Mouse (Mus musculus) MEL (cell line): Measurements from ENCODE around the gene Ube2l6. TPM values are rescaled to one million over a fixed set of nuclear protein-coding genes. Genes with fewer than 3 reads are reported as not detected.

ENCODE experiments used
- DNase-seq: peaks from one replicate; pipeline ENCODE4 v3.0.0; 2011; ENCODE audit warnings: low read depth, low spot score
- H3K27ac ChIP-seq: 2 replicates; pipeline ENCODE4 v1.5.1; 2012; ENCODE audit warnings: low read depth, mild to moderate bottlenecking, control low read depth, low read length, moderate library complexity; ENCODE audit not compliant: control insufficient read depth
- H3K27me3 ChIP-seq, 2 experiments: fragments of 150-350 bp in 1 of 2; sonication (generic) in 1 of 2; 2 replicates each; pipeline ENCODE4 v1.6.1; 2012; ENCODE audit warnings: low read length in 2 of 2, mild to moderate bottlenecking in 2 of 2, improper control_type of control experiment in 1 of 2, moderate library complexity in 1 of 2; ENCODE audit not compliant: insufficient read depth in 2 of 2, control insufficient read depth in 1 of 2
- H3K36me3 ChIP-seq, 2 experiments: 2 replicates each; pipeline ENCODE4 v1.6.1; 2012 to 2014; ENCODE audit warnings: low read length in 2 of 2, improper control_type of control experiment in 1 of 2, inconsistent platforms in 1 of 2, mild to moderate bottlenecking in 1 of 2; ENCODE audit not compliant: insufficient read depth in 2 of 2, control insufficient read depth in 1 of 2
- H3K4me1 ChIP-seq, 2 experiments: fragments of 150-350 bp in 1 of 2; sonication (generic) in 1 of 2; 2 replicates each; pipeline ENCODE4 v1.6.1; 2012; ENCODE audit warnings: low read length in 2 of 2, improper control_type of control experiment in 1 of 2, mild to moderate bottlenecking in 1 of 2; ENCODE audit not compliant: insufficient read depth in 2 of 2, control insufficient read depth in 1 of 2
- H3K4me3 ChIP-seq, 2 experiments: fragments of 150-350 bp in 1 of 2; sonication (generic) in 1 of 2; 2 replicates each; pipeline ENCODE4 v1.5.1; 2012; ENCODE audit warnings: low read depth in 2 of 2, low read length in 2 of 2, mild to moderate bottlenecking in 2 of 2, moderate library complexity in 2 of 2, control low read depth in 1 of 2, improper control_type of control experiment in 1 of 2; ENCODE audit not compliant: control insufficient read depth in 1 of 2, insufficient read depth in 1 of 2
- H3K79me2 ChIP-seq: 2 replicates; pipeline ENCODE4 v1.6.1; 2012; ENCODE audit warnings: mild to moderate bottlenecking, low read length, moderate library complexity; ENCODE audit not compliant: control insufficient read depth, poor library complexity, insufficient read depth
- H3K9ac ChIP-seq: 2 replicates; pipeline ENCODE4 v1.6.1; 2012; ENCODE audit warnings: low read depth, mild to moderate bottlenecking, control low read depth, low read length, moderate library complexity; ENCODE audit not compliant: control insufficient read depth, poor library complexity, severe bottlenecking
- H3K9me3 ChIP-seq: fragments of 150-350 bp; sonication (generic); replicated peaks from 2 replicates; pipeline ENCODE4 v1.6.1; 2012; ENCODE audit warnings: mild to moderate bottlenecking, low read length, improper control_type of control experiment, moderate library complexity; ENCODE audit not compliant: insufficient read depth
- BHLHE40 ChIP-seq: IDR thresholded peaks from 2 replicates; pipeline ENCODE4 v1.6.1; 2012; ENCODE audit warnings: low read depth, mild to moderate bottlenecking, inconsistent platforms, low read length, improper control_type of control experiment, borderline replicate concordance
- CHD1 ChIP-seq: IDR thresholded peaks from 2 replicates; pipeline ENCODE4 v1.6.1; 2012; ENCODE audit warnings: low read depth, mild to moderate bottlenecking, inconsistent platforms, low read length, improper control_type of control experiment
- CHD2 ChIP-seq: IDR thresholded peaks from 2 replicates; pipeline ENCODE4 v1.6.1; 2011; ENCODE audit warnings: low read length, improper control_type of control experiment
- CTCF ChIP-seq, 3 experiments: IDR thresholded peaks in 2 of 3; conservative IDR thresholded peaks in 1 of 3; 2 replicates each; pipeline ENCODE4 v1.5.1; 2011 to 2012; ENCODE audit warnings: low read length in 3 of 3, low read depth in 2 of 3, mild to moderate bottlenecking in 2 of 3, improper control_type of control experiment in 1 of 3, inconsistent platforms in 1 of 3, mixed read lengths in 1 of 3, moderate library complexity in 1 of 3; ENCODE audit not compliant: control insufficient read depth in 1 of 3, insufficient read depth in 1 of 3, poor library complexity in 1 of 3, severe bottlenecking in 1 of 3
- E2F4 ChIP-seq: IDR thresholded peaks from 2 replicates; pipeline ENCODE4 v1.6.1; 2011; ENCODE audit warnings: low read depth, low read length, improper control_type of control experiment, borderline replicate concordance
- ELF1 ChIP-seq: IDR thresholded peaks from 2 replicates; pipeline ENCODE4 v1.6.1; 2014; ENCODE audit warnings: low read depth, mild to moderate bottlenecking, inconsistent platforms, low read length, improper control_type of control experiment, moderate library complexity
- EP300 ChIP-seq, 2 experiments: IDR thresholded peaks; 2 replicates each; pipeline ENCODE4 v1.6.1; 2011; ENCODE audit warnings: improper control_type of control experiment in 2 of 2, low read length in 2 of 2, low read depth in 1 of 2, mild to moderate bottlenecking in 1 of 2
- ETS1 ChIP-seq: IDR thresholded peaks from 2 replicates; pipeline ENCODE4 v1.6.1; 2012; ENCODE audit warnings: low read depth, mild to moderate bottlenecking, inconsistent platforms, low read length, improper control_type of control experiment, moderate library complexity
- GABPA ChIP-seq: IDR thresholded peaks from 2 replicates; pipeline ENCODE4 v1.6.1; 2012; ENCODE audit warnings: low read depth, mild to moderate bottlenecking, inconsistent platforms, low read length, improper control_type of control experiment, moderate library complexity
- GATA1 ChIP-seq: IDR thresholded peaks from 2 replicates; pipeline ENCODE4 v1.6.1; 2011; ENCODE audit warnings: low read depth, low read length, improper control_type of control experiment
- HCFC1 ChIP-seq: IDR thresholded peaks from 2 replicates; pipeline ENCODE4 v1.6.1; 2012; ENCODE audit warnings: low read depth, mild to moderate bottlenecking, inconsistent platforms, low read length, improper control_type of control experiment, moderate library complexity
- JUND ChIP-seq: IDR thresholded peaks from 2 replicates; pipeline ENCODE4 v1.6.1; 2011; ENCODE audit warnings: low read depth, mild to moderate bottlenecking, improper control_type of control experiment, low read length
- KAT2A ChIP-seq: conservative IDR thresholded peaks from 2 replicates; pipeline ENCODE4 v1.6.1; 2012; ENCODE audit warnings: low read depth, low read length, improper control_type of control experiment, inconsistent platforms
- MAFK ChIP-seq: IDR thresholded peaks from 2 replicates; pipeline ENCODE4 v1.6.1; 2011; ENCODE audit warnings: low read depth, mild to moderate bottlenecking, low read length, improper control_type of control experiment, borderline replicate concordance
- MAZ ChIP-seq: IDR thresholded peaks from 2 replicates; pipeline ENCODE4 v1.6.1; 2012; ENCODE audit warnings: low read depth, mild to moderate bottlenecking, inconsistent platforms, low read length, improper control_type of control experiment
- MEF2A ChIP-seq: IDR thresholded peaks from 2 replicates; pipeline ENCODE4 v1.6.1; 2014; ENCODE audit warnings: low read depth, mild to moderate bottlenecking, inconsistent platforms, low read length, improper control_type of control experiment; ENCODE audit not compliant: poor library complexity, insufficient replicate concordance, severe bottlenecking; ENCODE audit errors: extremely low read depth
- MXI1 ChIP-seq: IDR thresholded peaks from 2 replicates; pipeline ENCODE4 v1.6.1; 2011; ENCODE audit warnings: mild to moderate bottlenecking, low read depth, low read length, improper control_type of control experiment
- MYB ChIP-seq: IDR thresholded peaks from 2 replicates; pipeline ENCODE4 v1.6.1; 2011; ENCODE audit warnings: mild to moderate bottlenecking, low read depth, low read length, improper control_type of control experiment
- MYC ChIP-seq: IDR thresholded peaks from 2 replicates; pipeline ENCODE4 v1.6.1; 2011; ENCODE audit warnings: low read depth, mild to moderate bottlenecking, low read length, improper control_type of control experiment, moderate library complexity
- NELFE ChIP-seq: IDR thresholded peaks from 2 replicates; pipeline ENCODE4 v1.6.1; 2011; ENCODE audit warnings: low read depth, low read length, improper control_type of control experiment
- NRF1 ChIP-seq: IDR thresholded peaks from 2 replicates; pipeline ENCODE4 v1.6.1; 2014; ENCODE audit warnings: low read depth, mild to moderate bottlenecking, inconsistent platforms, low read length, improper control_type of control experiment, moderate library complexity; ENCODE audit not compliant: poor library complexity, insufficient read depth, severe bottlenecking
- POLR2A ChIP-seq, 2 experiments: IDR thresholded peaks; 2 replicates each; pipeline ENCODE4 v1.6.1; 2011 to 2012; ENCODE audit warnings: low read length in 2 of 2, mild to moderate bottlenecking in 2 of 2, control low read depth in 1 of 2, improper control_type of control experiment in 1 of 2, low read depth in 1 of 2, moderate library complexity in 1 of 2; ENCODE audit not compliant: control insufficient read depth in 1 of 2, insufficient read depth in 1 of 2, poor library complexity in 1 of 2
- POLR2AphosphoS5 ChIP-seq: IDR thresholded peaks from 2 replicates; pipeline ENCODE4 v1.6.1; 2012; ENCODE audit warnings: low read depth, borderline replicate concordance, mild to moderate bottlenecking, inconsistent platforms, low read length, moderate library complexity, mixed read lengths
- RAD21 ChIP-seq: IDR thresholded peaks from 2 replicates; pipeline ENCODE4 v1.6.1; 2011; ENCODE audit warnings: mild to moderate bottlenecking, low read depth, low read length, improper control_type of control experiment
- RCOR1 ChIP-seq: IDR thresholded peaks from 2 replicates; pipeline ENCODE4 v1.6.1; 2012; ENCODE audit warnings: low read depth, mild to moderate bottlenecking, inconsistent platforms, low read length, improper control_type of control experiment
- SIN3A ChIP-seq: IDR thresholded peaks from 2 replicates; pipeline ENCODE4 v1.6.1; 2012; ENCODE audit warnings: low read length, improper control_type of control experiment, inconsistent platforms
- SMC3 ChIP-seq: IDR thresholded peaks from 2 replicates; pipeline ENCODE4 v1.6.1; 2011; ENCODE audit warnings: low read depth, low read length, improper control_type of control experiment
- TAL1 ChIP-seq: IDR thresholded peaks from 2 replicates; pipeline ENCODE4 v1.6.1; 2012; ENCODE audit warnings: mild to moderate bottlenecking, inconsistent platforms, low read length, moderate library complexity, mixed read lengths
- TBP ChIP-seq: IDR thresholded peaks from 2 replicates; pipeline ENCODE4 v1.8.0; 2011; ENCODE audit warnings: low read depth, low read length, improper control_type of control experiment
- TCF12 ChIP-seq: IDR thresholded peaks from 2 replicates; pipeline ENCODE4 v1.6.1; 2014; ENCODE audit warnings: low read depth, mild to moderate bottlenecking, inconsistent platforms, low read length, improper control_type of control experiment, moderate library complexity
- UBTF ChIP-seq: IDR thresholded peaks from 2 replicates; pipeline ENCODE4 v1.6.1; 2012; ENCODE audit warnings: low read depth, mild to moderate bottlenecking, inconsistent platforms, low read length, improper control_type of control experiment, moderate library complexity, borderline replicate concordance; ENCODE audit not compliant: insufficient read depth
- USF1 ChIP-seq: IDR thresholded peaks from 2 replicates; pipeline ENCODE4 v1.6.1; 2014; ENCODE audit warnings: low read depth, mild to moderate bottlenecking, inconsistent platforms, low read length, improper control_type of control experiment, moderate library complexity
- USF2 ChIP-seq, 2 experiments: IDR thresholded peaks; 2 replicates each; pipeline ENCODE4 v1.6.1; 2011 to 2012; ENCODE audit warnings: improper control_type of control experiment in 2 of 2, low read length in 2 of 2, borderline replicate concordance in 1 of 2, inconsistent platforms in 1 of 2, low read depth in 1 of 2, mild to moderate bottlenecking in 1 of 2; ENCODE audit not compliant: insufficient read depth in 1 of 2
- ZC3H11A ChIP-seq: IDR thresholded peaks from 2 replicates; pipeline ENCODE4 v1.6.1; 2012; ENCODE audit warnings: low read depth, mild to moderate bottlenecking, inconsistent platforms, low read length, improper control_type of control experiment
- ZKSCAN1 ChIP-seq: IDR thresholded peaks from 2 replicates; pipeline ENCODE4 v1.6.1; 2012; ENCODE audit warnings: low read depth, mild to moderate bottlenecking, inconsistent platforms, low read length, improper control_type of control experiment, moderate library complexity
- ZMIZ1 ChIP-seq: IDR thresholded peaks from 2 replicates; pipeline ENCODE4 v1.6.1; 2012; ENCODE audit warnings: low read depth, mild to moderate bottlenecking, inconsistent platforms, low read length, improper control_type of control experiment, moderate library complexity
- ZNF384 ChIP-seq: IDR thresholded peaks from 2 replicates; pipeline ENCODE4 v1.6.1; 2012; ENCODE audit warnings: low read depth, mild to moderate bottlenecking, inconsistent platforms, low read length, improper control_type of control experiment
- polyA plus RNA-seq, 2 experiments: library from polyadenylated mRNA; stranded (reverse) in 1 of 2; unstranded in 1 of 2; fragments of >175 nt in 1 of 2; fragments of >200 nt in 1 of 2; gene quantifications; 2 replicates each; pipeline versions ENCODE4 v1.2.1 to v1.2.4; 2012; ENCODE audit warnings: low replicate concordance in 2 of 2, low read depth in 1 of 2; ENCODE audit not compliant: insufficient read length in 2 of 2, insufficient read depth in 1 of 2, missing spikeins in 1 of 2
- total RNA-seq: library from RNA; depleted of rRNA; stranded (reverse); fragments of 300-350 nt; gene quantifications from 2 replicates; pipeline ENCODE4 v1.2.3, GENCODE M21; 2012; rRNA removed

The Ube2l6 gene
- total RNA-seq (8.8 and 17.5 TPM in 2 replicates), polyA plus RNA-seq (10 to 100 TPM in 1 of 2 experiments, not detected in 1; 37.0 TPM)

DNA sequence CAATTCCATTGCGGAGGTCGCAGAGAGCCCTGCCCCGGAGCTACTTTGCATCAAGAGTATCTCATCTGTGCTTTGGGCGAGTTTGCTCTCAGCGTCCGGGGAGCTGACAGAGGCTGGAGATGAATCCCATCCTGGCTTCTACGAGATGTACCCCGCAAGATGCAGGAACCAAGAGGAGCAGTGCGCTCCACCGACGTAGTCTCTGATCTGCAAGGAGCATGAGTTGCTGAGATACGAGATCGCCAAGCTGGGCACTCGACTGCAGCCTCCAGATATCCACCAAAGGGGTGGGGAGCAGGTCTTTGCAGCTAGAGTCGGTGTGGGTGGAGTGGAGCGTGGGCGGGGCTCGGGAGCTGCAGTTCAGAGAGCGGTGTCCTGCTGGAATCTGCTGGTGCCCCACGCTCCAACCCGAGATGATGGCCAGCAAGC lies at the start of gene Ube2l6:
Gene Ube2l6 (plus strand): TSS at position 336 of the 429 bp plus-strand sequence.
- H3K27ac ChIP-seq: peak within 1 kb of the TSS; percentile 66
- TF ChIP-seq ZKSCAN1 (no peak), ZMIZ1 (no peak), POLR2AphosphoS5 (no peak), CHD2 (no peak), RCOR1 (no peak), ZC3H11A (no peak), E2F4 (no peak), USF1 (no peak), EP300 (IDR thresholded peaks at IDR 0.05; ENCODE audit: low read depth in 1 of 2, low read length in 2 of 2) (peak; percentile 53 to 78; a peak in 3 of 4 replicates), USF2 (IDR thresholded peaks at IDR 0.05; ENCODE audit: borderline replicate concordance in 1 of 2, insufficient read depth in 1 of 2, low read depth in 1 of 2, low read length in 2 of 2) (no peak), GABPA (no peak), MYC (no peak), GATA1 (peak; percentile 75), HCFC1 (no peak), TAL1 (peak; percentile 79), ETS1 (peak; percentile 52), MAZ (0 out of 2 replicates have a peak, but pooled peaks have one; percentile 24), TBP (no peak), UBTF (no peak), MYB (no peak), KAT2A (no peak), ELF1 (no peak), NELFE (peak; percentile 4; the same call in 1 of the 2 replicates), MEF2A (no peak), MXI1 (peak; percentile 50; the same call in 1 of the 2 replicates), NRF1 (no peak), SIN3A (peak; percentile 20; the same call in 1 of the 2 replicates), JUND (no peak), RAD21 (no peak), BHLHE40 (no peak), POLR2A (IDR thresholded peaks at IDR 0.05; ENCODE audit: control insufficient read depth in 1 of 2, insufficient read depth in 1 of 2, low read depth in 1 of 2, low read length in 2 of 2, poor library complexity in 1 of 2) (no peak), ZNF384 (no peak), MAFK (no peak), CTCF (IDR thresholded peaks at IDR 0.05 in 2 of 3, conservative IDR thresholded peaks at IDR 0.05 in 1 of 3; ENCODE audit: control insufficient read depth in 1 of 3, insufficient read depth in 1 of 3, low read depth in 2 of 3, low read length in 3 of 3, poor library complexity in 1 of 3, severe bottlenecking in 1 of 3) (no peak), TCF12 (peak; percentile 82), CHD1 (no peak), SMC3 (no peak)

More for the DNA sequence above, at the start of gene Ube2l6:
- DNase-seq: peak; percentile 91
- Histone ChIP-seq H3K4me3 (peak within 1 kb of the TSS; percentile 72 to 86), H3K79me2 (no peaks in the 10 kb centered on the region), H3K9me3 (no peaks in the 10 kb centered on the region), H3K9ac (peak within 1 kb of the TSS; percentile 71), H3K27me3 (no peaks in the 10 kb centered on the region), H3K36me3 (peaks cover 0 to 5% of the 10 kb centered on the region in 2 experiments; a peak in 2 of 4 replicates), H3K4me1 (peaks cover 0 to 19% of the 10 kb centered on the region in 2 experiments)
